8 mouse cellular contexts compared by ENCODE assay signal in the genomic region with DNA sequence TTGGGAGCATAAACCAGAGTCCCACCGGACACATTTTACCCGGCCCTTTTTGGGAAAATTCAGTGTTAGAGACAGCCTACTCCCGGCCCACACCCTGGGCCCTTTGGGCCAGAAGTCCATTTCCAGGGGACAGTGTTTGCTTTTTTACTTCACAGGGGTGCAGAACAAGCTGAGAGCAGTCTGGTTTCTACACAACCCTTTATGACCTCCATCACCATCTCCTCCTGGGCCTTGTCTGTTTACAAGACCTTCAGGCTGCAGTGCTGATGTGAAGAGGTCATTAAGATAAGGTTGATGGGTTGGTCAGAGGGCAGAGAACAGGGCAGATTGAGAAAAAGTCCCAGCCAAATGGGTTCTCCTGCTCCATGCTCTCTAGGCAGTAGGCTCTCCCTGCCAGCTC. TPM values are rescaled to one million over a fixed set of nuclear protein-coding genes. Genes with fewer than 3 reads are reported as not detected.
DNase-seq lines count a peak whose midpoint lies in the region; ATAC-seq and TF ChIP-seq lines count a peak whose summit lies in the region.

No protein-coding gene starts in this region.

- H3K27me3 ChIP-seq in erythroblast, embryonic 14.5 days (ENCODE audit: control insufficient read depth) = no peaks in the 10 kb centered on the region; the same call in 1 of the 2 replicates
- no peaks in the 10 kb centered on the region for H3K27me3 ChIP-seq in intestine, embryonic 16.5 days (replicated peaks; ENCODE audit: control insufficient read depth, insufficient read depth, low read length)
- no peaks in the 10 kb centered on the region for H3K27me3 ChIP-seq in neural tube, embryonic 14.5 days (ENCODE audit: control insufficient read depth, insufficient read depth, low read length)

- no peak for DNase-seq in layer of hippocampus, adult 2 months (ENCODE audit: low spot score in 2 of 2)
- DNase-seq in layer of hippocampus, postnatal 10 days (ENCODE audit: low spot score in 2 of 2) = no peak
- DNase-seq in adrenal gland, adult 18-20 months (ENCODE audit: low spot score in 2 of 2) = no peak
- no peak for DNase-seq in urinary bladder, postnatal 4 days (ENCODE audit: low spot score in 2 of 2)
- no peak for DNase-seq in retina, postnatal 1 day

- peak overlapping the region; percentile 26; the same call in 1 of the 2 replicates for H3K4me2 ChIP-seq in intestine, embryonic 16.5 days (ENCODE audit: low read depth, low read length)
- H3K4me2 ChIP-seq in neural tube, embryonic 14.5 days (ENCODE audit: low read depth, low read length) = peak overlapping the region; percentile 29; the same call in 1 of the 2 replicates

- peaks cover 33% of the 10 kb centered on the region for H3K4me1 ChIP-seq in erythroblast, embryonic 14.5 days (ENCODE audit: control insufficient read depth)
- peaks cover 18% of the 10 kb centered on the region for H3K4me1 ChIP-seq in intestine, embryonic 16.5 days (ENCODE audit: control insufficient read depth, insufficient read depth, low read length)
- peaks cover 27% of the 10 kb centered on the region for H3K4me1 ChIP-seq in neural tube, embryonic 14.5 days (ENCODE audit: control insufficient read depth, insufficient read depth, low read length)

- no peaks in the 10 kb centered on the region for H3K9me3 ChIP-seq in erythroblast, embryonic 14.5 days (ENCODE audit: control insufficient read depth, low read length)
- no peaks in the 10 kb centered on the region for H3K9me3 ChIP-seq in intestine, embryonic 16.5 days (ENCODE audit: control insufficient read depth, low read length)
- H3K9me3 ChIP-seq in neural tube, embryonic 14.5 days (ENCODE audit: control insufficient read depth, low read length) = no peaks in the 10 kb centered on the region

- no peak overlapping the region for H3K4me3 ChIP-seq in layer of hippocampus, adult 2 months
- peak overlapping the region; percentile 77 for H3K4me3 ChIP-seq in erythroblast, embryonic 14.5 days (replicated peaks)
- H3K4me3 ChIP-seq in intestine, embryonic 16.5 days (ENCODE audit: low read length) = no peak overlapping the region
- no peak overlapping the region for H3K4me3 ChIP-seq in neural tube, embryonic 14.5 days (ENCODE audit: low read depth, low read length)

- peaks cover 2% of the 10 kb centered on the region for H3K36me3 ChIP-seq in erythroblast, embryonic 14.5 days (ENCODE audit: control insufficient read depth)
- H3K36me3 ChIP-seq in intestine, embryonic 16.5 days (ENCODE audit: control insufficient read depth, insufficient read depth, low read length) = no peaks in the 10 kb centered on the region
- H3K36me3 ChIP-seq in neural tube, embryonic 14.5 days (ENCODE audit: control insufficient read depth, insufficient read depth, low read length) = no peaks in the 10 kb centered on the region

- 14% methylated on average over 3 of the region's 3 CpGs for WGBS in intestine, embryonic 16.5 days
- WGBS in neural tube, embryonic 14.5 days = 41% methylated on average over 3 of the region's 3 CpGs

- no peak for TF ChIP-seq CTCF in layer of hippocampus, adult 2 months (conservative IDR thresholded peaks at IDR 0.05)

- peak; percentile 43 for ATAC-seq in intestine, embryonic 16.5 days
- peak; percentile 0; the same call in 1 of the 2 replicates for ATAC-seq in neural tube, embryonic 14.5 days (ENCODE audit: low read depth)

- H3K27ac ChIP-seq in layer of hippocampus, adult 2 months = peak overlapping the region; percentile 54
- no peak overlapping the region for H3K27ac ChIP-seq in intestine, embryonic 16.5 days (ENCODE audit: low read length)
- no peak overlapping the region for H3K27ac ChIP-seq in neural tube, embryonic 14.5 days (ENCODE audit: low read depth, low read length)

- H3K9ac ChIP-seq in intestine, embryonic 16.5 days (ENCODE audit: low read depth, low read length) = peak overlapping the region; percentile 15; the same call in 1 of the 2 replicates
- H3K9ac ChIP-seq in neural tube, embryonic 14.5 days (replicated peaks; ENCODE audit: low read depth, low read length) = peak overlapping the region; percentile 16; the same call in 1 of the 2 replicates

RNA-seq across cellular contexts. Expression of a gene that starts 0.6 kb away (rescaled TPM):
- 100 to 1,000 TPM; 338 to 346 TPM for total RNA-seq in layer of hippocampus, adult 2 months (2021)
- total RNA-seq in layer of hippocampus, postnatal 10 days (2021) = 100 to 1,000 TPM; 268 to 272 TPM
- 0.44 TPM in 2 replicates for polyA plus RNA-seq in erythroblast, embryonic 14.5 days (2012)
- 43.6 and 63.5 TPM in 2 replicates for polyA plus RNA-seq in intestine, embryonic 16.5 days (2015; fragmentation: Nextera tagmentation; extraction: Ambion mirVana)
- 137 and 142 TPM in 2 replicates for polyA plus RNA-seq in neural tube, embryonic 14.5 days (2014; fragmentation: Nextera tagmentation; extraction: Ambion mirVana)
- total RNA-seq in adrenal gland, adult 18-20 months (2021) = 100 to 1,000 TPM; 252 to 308 TPM
